Mouse (Mus musculus): ENCODE results near the gene Fbxl14. TPM values are rescaled to one million over a fixed set of nuclear protein-coding genes. Genes with fewer than 3 reads are reported as not detected.
A peak's percentile ranks its signal among the peaks of the same experiment; 100 is the strongest.
"Not testable (repeated sequence)": the region's sequence is repeated elsewhere in the genome, so short reads cannot be mapped to it uniquely, and the experiment has no call there.

Gene Fbxl14
- total RNA-seq, 2 experiments from 2014 or later: 20.6 to 21.6 TPM

DNA sequence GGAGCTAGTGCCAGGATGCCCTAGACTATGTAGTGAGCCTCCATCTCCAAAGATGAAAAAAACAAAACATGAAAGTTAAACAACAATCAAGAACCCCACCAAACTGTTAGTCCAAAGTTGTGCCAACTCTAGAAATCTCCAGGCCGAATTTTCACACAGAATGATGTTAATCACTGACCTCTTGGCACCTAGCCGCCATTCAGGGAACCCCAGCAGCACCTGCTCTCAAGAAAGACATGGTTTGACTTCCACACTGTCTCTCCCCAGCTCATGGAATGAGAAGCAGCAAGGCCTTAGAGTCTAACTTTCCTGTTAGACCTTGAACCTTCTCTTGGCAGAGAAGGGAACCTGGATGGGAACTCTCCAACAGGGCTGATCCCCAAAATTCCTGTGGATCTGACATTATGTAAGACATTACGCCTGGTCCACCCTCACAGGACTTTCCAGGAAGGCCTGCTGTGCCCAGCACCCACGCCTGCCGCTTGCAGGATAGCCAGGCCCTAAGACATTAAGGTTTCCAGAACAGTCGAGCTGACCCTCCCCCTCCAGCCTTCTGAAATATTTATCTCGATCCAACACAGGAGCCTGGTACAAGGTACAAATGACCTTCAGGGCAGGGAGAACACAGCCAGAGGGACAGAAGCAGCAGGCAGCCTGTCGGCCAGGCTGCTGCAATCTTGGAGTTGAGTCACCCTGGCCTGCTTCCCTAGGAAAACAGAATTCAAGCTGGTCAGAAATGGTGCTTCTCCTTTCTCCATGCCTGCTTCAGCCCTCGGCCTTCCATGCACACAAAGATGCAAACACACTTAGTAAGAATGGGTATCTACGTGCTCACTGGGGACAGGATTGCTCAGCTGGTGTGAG, 12.3 kb upstream of the Fbxl14 start:
- DNase-seq (ENCODE audit: extremely low spot score in 1 of 2, low spot score in 2 of 2): peak in 1 of 2 experiments; percentile 18
- intact Hi-C loops (cut with DNase I): no loop called here

DNA sequence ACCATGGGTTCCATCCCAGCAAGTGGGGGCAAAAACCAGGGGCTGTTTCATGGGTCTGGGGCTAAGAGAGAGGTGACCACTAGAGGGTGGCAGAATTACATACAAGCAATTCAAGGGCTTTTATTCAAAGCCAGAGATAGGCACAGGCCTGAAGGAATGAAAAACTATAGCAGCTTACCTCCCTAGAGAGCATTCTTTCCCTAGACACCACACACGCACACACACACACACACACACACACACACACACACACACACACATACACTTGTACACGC, 11.7 kb upstream of the Fbxl14 start:
- intact Hi-C loops (cut with DNase I): no loop called here
- peak in 1 of 2 experiments; percentile 22 for DNase-seq (ENCODE audit: extremely low spot score in 1 of 2, low spot score in 2 of 2)

DNA sequence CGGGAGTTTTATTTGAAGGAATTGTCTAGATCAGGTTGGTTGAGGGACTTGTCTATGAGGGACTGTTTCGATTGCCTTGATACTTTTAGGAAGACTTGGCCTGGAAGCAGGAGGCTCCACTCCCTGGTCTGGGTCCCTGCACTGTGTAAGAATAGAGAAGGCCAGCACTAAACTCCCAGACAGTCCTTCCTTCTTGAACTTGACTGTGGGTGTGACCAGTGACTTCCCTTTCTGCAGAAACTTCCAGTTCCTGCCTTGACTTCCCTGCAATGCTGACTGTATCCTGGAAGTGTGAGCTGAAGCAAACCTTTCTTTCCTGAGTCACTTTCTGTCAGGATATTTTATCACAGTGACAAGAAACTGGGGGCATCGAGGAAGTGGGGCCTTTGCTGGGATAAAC, 8.7 kb upstream of the Fbxl14 start:
- intact Hi-C loops (cut with DNase I): no loop called here
- peak in 1 of 2 experiments; percentile 7 for DNase-seq (ENCODE audit: extremely low spot score in 1 of 2, low spot score in 2 of 2)

- DNase-seq (ENCODE audit: extremely low spot score in 1 of 2, low spot score in 2 of 2): peak in 1 of 2 experiments; percentile 71
Measured at GRCm38 (mm10) chr6:119472135-119472534, 7.3 kb upstream of the Fbxl14 start.

DNA sequence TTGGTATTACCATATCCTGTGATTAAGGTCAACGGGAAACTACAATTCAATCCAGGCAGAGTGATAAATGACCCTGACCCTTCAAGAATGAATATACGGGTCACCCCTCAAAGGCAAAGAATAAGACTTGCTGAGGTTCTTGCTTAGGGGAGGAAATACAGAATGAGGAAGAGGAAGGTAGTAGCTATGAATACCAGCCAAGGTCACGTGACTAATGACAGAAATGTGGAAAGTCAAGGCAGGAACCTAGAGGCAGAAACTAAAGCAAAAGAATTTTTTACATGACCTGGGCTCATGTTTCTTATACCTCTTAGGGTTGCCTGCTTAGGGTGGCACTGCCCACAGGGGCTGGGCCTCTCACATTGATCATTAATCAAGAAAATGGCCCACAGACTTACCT, 6.8 kb upstream of the Fbxl14 start:
- intact Hi-C loops (cut with DNase I): no loop called here
- peak in 1 of 2 experiments; percentile 8 for DNase-seq (ENCODE audit: extremely low spot score in 1 of 2, low spot score in 2 of 2)

More at GRCm38 (mm10) chr6:119472135-119472534, 7.3 kb upstream of the Fbxl14 start:
- intact Hi-C loops (cut with DNase I): no loop called here

GRCm38 (mm10) chr6:119473446-119473845, 6.0 kb upstream of the Fbxl14 start:
- intact Hi-C loops (cut with DNase I): no loop called here
- DNase-seq (ENCODE audit: extremely low spot score in 1 of 2, low spot score in 2 of 2): no peak

DNA sequence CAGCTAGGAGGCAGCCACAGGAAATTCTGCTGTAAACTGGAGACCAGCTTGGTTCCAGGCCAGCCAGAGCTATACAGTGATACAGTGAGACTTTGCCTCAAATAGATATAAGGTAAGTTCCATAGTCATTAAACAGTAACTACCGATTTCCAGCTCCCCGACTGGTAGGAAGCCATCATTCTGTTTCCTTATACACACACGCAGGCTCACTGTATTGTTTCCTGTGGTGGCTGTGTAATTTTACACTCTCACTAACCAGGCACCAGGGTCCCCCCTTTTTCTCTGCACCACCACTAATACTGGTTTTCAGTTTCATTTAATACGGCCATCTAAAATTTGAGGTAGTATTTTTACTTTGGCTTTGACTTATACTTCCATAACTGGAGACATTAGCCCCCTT, 5.5 kb upstream of the Fbxl14 start:
- intact Hi-C loops (cut with DNase I): no loop called here

GRCm38 (mm10) chr6:119475988-119476387, 3.5 kb upstream of the Fbxl14 start:
- intact Hi-C loops (cut with DNase I): no loop called here
- no peak for DNase-seq (ENCODE audit: extremely low spot score in 1 of 2, low spot score in 2 of 2)

More for the DNA sequence above, 5.5 kb upstream of the Fbxl14 start:
- no peak for DNase-seq (ENCODE audit: extremely low spot score in 1 of 2, low spot score in 2 of 2)

DNA sequence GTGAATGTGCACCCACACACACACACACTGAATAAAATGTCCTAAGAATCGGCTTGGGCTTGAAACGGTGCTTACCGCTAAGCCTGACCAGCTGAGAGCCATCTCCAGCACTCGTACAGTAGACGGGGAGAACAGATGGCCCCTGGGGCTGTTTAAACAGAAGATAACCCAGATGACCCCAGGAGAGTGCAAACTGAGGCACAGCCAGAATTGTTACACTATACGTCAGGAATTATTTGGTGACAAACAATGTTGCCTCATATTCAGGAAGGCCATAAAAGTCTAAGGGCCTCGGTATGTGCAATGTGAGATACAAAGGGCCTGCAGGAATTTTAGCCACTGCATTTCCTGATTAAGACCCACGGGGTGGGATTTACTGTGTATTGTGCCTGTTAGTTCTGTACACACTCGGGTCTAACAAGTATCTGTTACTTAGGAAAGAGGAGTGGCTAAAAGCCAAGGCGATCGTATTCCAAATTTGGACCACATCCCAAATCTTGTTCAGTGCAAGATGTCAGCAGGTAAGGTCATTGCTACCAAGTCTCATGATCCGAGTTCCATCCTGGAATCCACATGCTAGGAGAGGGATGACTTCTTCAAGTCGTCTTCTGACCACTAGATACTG, 1.7 kb upstream of the Fbxl14 start:
- intact Hi-C loops (cut with DNase I): no loop called here
- DNase-seq (ENCODE audit: extremely low spot score in 1 of 2, low spot score in 2 of 2): peak in 1 of 2 experiments; percentile 5

GRCm38 (mm10) chr6:119478560-119479342, 717 bp upstream of the Fbxl14 start:
- DNase-seq (ENCODE audit: extremely low spot score in 1 of 2, low spot score in 2 of 2): peak; percentile 79 to 94
- intact Hi-C loops (cut with DNase I): no loop called here

GRCm38 (mm10) chr6:119479876-119480705, 623 bp downstream of the Fbxl14 start:
- DNase-seq (ENCODE audit: extremely low spot score in 1 of 2, low spot score in 2 of 2): peak; percentile 43 to 77
- intact Hi-C loops (cut with DNase I): loop anchor here (10.0 kb wide), 3 partner anchors 555 to 845 kb away; partner anchors contain the start of gene Wnk1

- intact Hi-C loops (cut with DNase I): loop anchor here (10.0 kb wide), 3 partner anchors 554 to 844 kb away; partner anchors contain the start of gene Wnk1
- DNase-seq (ENCODE audit: extremely low spot score in 1 of 2, low spot score in 2 of 2): peak; percentile 25 to 58
Measured at GRCm38 (mm10) chr6:119480706-119481331, 1.4 kb downstream of the Fbxl14 start.

DNA sequence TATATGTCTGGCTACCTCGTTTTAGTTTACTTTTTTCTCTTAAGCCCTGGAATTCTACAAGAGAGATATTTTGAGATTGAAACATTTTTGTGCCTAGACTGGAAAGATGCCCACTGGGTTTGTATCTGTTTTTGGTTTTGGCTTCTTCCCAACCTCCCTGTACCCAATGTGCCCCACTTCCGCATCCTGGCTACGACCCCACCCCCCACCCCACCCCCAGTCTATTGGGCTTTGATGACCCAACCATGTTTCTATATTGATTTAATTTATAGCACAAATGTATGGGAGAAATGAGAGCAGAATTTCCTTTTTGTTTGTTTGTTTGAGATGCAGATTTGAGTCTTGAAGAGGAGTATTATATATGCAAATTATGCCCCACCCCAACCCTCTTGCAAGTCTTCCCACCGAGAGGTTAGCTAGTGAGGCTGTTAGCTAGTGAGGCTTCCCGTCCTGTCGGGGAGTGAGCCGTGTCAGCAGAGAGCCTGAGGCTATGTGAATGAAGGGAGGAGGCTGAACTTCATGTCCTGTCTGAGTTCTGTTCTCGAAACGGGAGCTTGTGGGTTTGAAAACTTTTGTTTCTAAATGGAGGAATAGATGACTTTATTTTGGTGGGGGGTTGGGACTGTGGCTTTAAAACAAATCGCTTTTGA, 2.4 kb downstream of the Fbxl14 start:
- DNase-seq (ENCODE audit: extremely low spot score in 1 of 2, low spot score in 2 of 2): not testable (repeated sequence)
- intact Hi-C loops (cut with DNase I): loop anchor here (10.0 kb wide), 3 partner anchors 553 to 843 kb away; partner anchors contain the start of gene Wnk1

- peak; percentile 31 to 68 for DNase-seq (ENCODE audit: extremely low spot score in 1 of 2, low spot score in 2 of 2)
- intact Hi-C loops (cut with DNase I): loop anchor here (10.0 kb wide), 3 partner anchors 552 to 842 kb away; partner anchors contain the start of gene Wnk1
Measured at GRCm38 (mm10) chr6:119482958-119483600, 3.6 kb downstream of the Fbxl14 start.

- DNase-seq (ENCODE audit: extremely low spot score in 1 of 2, low spot score in 2 of 2): no peak
- intact Hi-C loops (cut with DNase I): loop anchor here (10.0 kb wide), 3 partner anchors 549 to 839 kb away; partner anchors contain the start of gene Wnk1
Measured at GRCm38 (mm10) chr6:119485486-119485885, 6.0 kb downstream of the Fbxl14 start.

- intact Hi-C loops (cut with DNase I): loop anchor here (10.0 kb wide), 3 partner anchors 548 to 838 kb away; partner anchors contain the start of gene Wnk1
- no peak for DNase-seq (ENCODE audit: extremely low spot score in 1 of 2, low spot score in 2 of 2)
Measured at GRCm38 (mm10) chr6:119486381-119487084, 7.1 kb downstream of the Fbxl14 start.

All from left cerebral cortex, postnatal 10 days (tissue).